Mouse (Mus musculus) CD4-positive naive resting alpha-beta T cell, adult 57 days (primary cell): ENCODE results near the gene Crlf3. TPM values are rescaled to one million over a fixed set of nuclear protein-coding genes. Genes with fewer than 3 reads are reported as not detected.

Experiments
- total RNA-seq: library from RNA; stranded (reverse); gene quantifications from one replicate; pipeline ENCODE4 v1.2.4, GENCODE M21; 2023

The Crlf3 gene
- 390 TPM for total RNA-seq

DNA sequence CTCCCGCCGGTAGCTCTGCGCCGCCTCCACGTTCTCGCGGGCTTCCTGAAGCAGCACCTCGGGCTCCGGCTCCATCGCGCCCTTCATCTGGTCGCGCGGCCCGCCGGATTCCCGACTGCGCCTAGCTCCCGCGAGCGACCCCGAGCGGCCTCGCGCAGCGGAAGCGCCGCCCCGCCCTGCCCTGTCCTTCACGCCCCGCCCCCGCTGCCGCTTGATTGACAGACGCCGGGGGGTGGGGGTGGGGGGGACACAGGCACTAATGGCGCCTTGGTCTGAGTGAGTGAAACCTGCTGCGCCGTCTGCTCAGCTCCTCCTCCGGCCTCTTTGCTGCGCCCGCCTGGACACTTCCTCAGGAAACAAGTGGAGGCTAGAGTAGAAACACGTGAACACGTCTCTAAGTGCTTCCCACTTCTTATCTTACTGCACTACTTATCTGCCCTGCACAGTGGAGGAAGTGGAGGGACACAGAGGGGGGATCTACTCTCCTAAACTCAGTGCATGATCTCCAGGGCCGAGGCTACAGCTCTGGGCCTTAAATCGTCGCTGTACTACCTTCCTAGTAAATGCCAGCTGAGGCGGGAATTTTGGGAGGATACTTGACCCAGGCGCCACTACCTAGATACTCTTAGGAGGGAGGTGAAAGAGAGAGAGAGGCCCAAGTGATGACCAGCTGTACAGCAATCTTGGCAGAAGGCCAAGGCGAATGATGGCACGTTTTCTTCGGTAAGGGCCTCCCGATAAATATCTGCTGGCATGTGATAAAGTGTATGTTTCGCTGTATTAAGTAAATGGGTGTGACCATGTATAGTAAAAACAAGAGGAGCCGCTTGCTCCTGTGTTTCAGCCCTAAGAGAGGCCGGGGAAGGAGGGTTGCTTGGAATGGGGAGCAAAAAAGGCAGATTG is at the start of gene Crlf3:
Crlf3 (minus strand) TSS at position 166 of the 903 bp plus-strand sequence.

DNA sequence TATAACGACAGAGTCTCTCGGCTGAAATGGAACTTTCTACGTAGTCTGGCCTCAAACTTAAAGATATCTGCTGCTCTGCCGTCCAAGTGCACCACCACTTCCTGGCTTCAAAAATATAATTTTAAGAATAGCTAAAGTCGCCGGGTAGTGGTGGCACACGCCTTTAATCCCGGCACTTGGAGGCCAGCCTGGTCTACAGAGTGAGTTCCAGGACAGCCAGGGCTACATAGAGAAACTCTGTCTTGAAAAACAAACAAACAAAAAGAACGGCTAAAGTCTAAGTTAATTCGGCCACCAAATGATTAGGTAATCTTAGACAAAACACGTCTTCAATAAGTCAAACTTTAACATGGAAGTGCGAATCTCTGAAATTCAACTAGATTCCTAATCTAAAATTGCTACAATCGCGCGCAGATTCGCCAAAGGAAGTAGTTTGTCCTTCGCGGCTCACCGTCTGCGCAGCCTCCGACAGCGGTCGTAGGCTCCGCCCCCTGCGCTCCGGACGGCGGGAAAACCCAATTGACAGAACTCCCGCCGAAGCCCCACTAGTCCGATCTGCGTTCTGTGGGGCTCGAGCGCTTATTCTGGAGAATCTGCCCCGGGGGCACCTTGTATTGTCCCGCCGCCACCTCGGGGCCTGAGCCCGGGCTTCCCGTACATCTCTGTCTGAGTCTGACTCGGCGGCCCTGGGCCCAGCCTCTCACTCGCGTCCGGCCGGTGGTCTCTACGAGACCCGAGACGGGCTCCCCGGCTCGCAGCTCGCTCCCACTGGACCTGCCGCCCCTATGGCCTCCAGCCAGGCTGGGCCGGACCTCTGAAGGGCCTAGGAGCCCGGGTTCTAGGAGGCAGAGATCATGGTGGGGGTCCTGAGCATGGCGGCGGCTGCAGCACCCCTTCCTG is 8.4 kb upstream of the Crlf3 start, which contains the start of gene Atad5:
Atad5 (plus strand) TSS at position 484 of the 900 bp plus-strand sequence.

Other genes starting within 250 kb of the Crlf3 start
- gene Utp6, start 118.6 kb downstream of the Crlf3 start, total RNA-seq: 34.3 TPM
- gene Suz12, start 87.9 kb downstream of the Crlf3 start, total RNA-seq: 90.0 TPM
- 4.9 TPM for gene Atad5, start 8.4 kb upstream of the Crlf3 start, total RNA-seq
- 2.8 TPM for gene Tefm, start 61.2 kb upstream of the Crlf3 start, total RNA-seq
- gene Adap2, start 73.1 kb upstream of the Crlf3 start, total RNA-seq: 1.8 TPM
- gene Rnf135, start 102.9 kb upstream of the Crlf3 start, total RNA-seq: 7.1 TPM
- gene Rhot1, start 128.0 kb upstream of the Crlf3 start, total RNA-seq: 38.0 TPM
- gene Rhbdl3, start 219.9 kb upstream of the Crlf3 start, total RNA-seq: 0.65 TPM